Mouse (Mus musculus) common myeloid progenitor, adult 5-6 weeks (primary cell): ENCODE measurements around the gene Pyroxd1. TPM values are rescaled to one million over a fixed set of nuclear protein-coding genes. Genes with fewer than 3 reads are reported as not detected.

Experiments
- ATAC-seq: replicated peaks from 2 replicates; pipeline ENCODE4 v1.8.0; 2016; ENCODE audit warnings: low read depth, mild to moderate bottlenecking, moderate TSS enrichment, inconsistent platforms; ENCODE audit not compliant: poor library complexity, severe bottlenecking
- total RNA-seq: library from RNA; stranded (forward); fragments of 200-1000, 187-1606 nt; gene quantifications from 2 replicates; pipeline ENCODE4 v1.2.3, GENCODE M21; 2017

Gene Pyroxd1
- total RNA-seq, 1 experiment from 2014 or later = 14.7 TPM

- ATAC-seq = no peak
Observed at GRCm38 (mm10) chr6:142367565-142367964, 22.1 kb downstream of the Pyroxd1 start.

GRCm38 (mm10) chr6:142369568-142369967, 24.1 kb downstream of the Pyroxd1 start:
- ATAC-seq = no peak

DNA sequence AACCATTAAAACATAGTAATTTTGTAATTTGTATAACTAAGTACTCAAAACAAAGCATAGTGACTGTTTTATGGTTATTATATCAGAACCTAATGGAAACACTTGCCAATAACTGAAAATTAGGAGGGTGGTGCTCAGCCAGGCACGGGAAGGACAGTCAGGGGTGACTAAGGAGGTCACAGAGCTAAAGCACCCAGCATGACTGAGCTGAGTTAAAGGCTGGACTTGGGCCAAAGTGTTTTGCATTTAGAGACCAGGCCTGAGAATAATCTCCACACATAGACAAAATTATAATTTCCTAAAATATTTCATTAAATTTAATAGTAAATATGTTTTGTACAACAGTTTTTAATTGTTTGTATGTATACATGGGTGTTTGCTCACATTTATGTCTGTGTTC, 31.6 kb downstream of the Pyroxd1 start:
- ATAC-seq = no peak

DNA sequence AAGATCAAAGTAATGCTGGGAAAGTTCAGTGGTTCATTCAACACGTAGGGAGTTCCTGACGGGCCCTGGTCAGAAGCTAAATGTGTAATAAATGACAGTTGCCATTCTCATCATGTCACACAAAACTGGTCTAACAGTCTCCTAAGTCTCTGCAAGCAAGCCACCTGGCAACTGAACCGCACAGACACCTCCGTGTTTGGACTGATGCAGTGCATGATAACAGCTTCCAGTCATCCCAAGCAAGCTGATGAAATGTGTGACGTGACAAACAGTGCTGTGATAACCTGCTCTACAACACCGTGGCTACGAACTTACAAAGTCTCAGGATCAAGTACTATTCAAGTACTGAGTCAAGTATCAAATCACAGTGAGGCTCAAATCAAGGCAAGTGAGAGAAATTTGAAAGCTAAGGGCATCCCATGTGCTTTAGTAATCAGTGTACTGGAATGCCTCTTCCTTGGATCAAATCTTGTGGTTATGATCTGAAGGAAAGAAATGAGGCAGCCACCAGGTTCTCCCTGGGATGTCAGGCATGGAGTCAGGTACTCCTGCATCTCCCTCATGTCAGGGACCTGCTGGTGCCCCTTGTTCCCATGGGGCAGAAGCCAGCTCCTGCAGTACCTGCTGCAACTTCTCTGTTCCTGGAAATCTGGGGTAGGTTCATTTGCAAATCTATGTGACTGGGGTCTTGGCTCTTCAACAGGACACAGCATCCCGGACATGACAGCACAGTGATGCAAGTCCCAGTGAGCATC, 33.3 kb downstream of the Pyroxd1 start:
- no peak for ATAC-seq

- no peak for ATAC-seq
Observed at GRCm38 (mm10) chr6:142379961-142380360, 34.5 kb downstream of the Pyroxd1 start.

- ATAC-seq = no peak
Observed at GRCm38 (mm10) chr6:142381615-142382014, 36.2 kb downstream of the Pyroxd1 start.

- ATAC-seq = no peak
Observed at GRCm38 (mm10) chr6:142384521-142384920, 39.1 kb downstream of the Pyroxd1 start.

GRCm38 (mm10) chr6:142386285-142387010, 41.0 kb downstream of the Pyroxd1 start:
- peak; percentile 40 for ATAC-seq

DNA sequence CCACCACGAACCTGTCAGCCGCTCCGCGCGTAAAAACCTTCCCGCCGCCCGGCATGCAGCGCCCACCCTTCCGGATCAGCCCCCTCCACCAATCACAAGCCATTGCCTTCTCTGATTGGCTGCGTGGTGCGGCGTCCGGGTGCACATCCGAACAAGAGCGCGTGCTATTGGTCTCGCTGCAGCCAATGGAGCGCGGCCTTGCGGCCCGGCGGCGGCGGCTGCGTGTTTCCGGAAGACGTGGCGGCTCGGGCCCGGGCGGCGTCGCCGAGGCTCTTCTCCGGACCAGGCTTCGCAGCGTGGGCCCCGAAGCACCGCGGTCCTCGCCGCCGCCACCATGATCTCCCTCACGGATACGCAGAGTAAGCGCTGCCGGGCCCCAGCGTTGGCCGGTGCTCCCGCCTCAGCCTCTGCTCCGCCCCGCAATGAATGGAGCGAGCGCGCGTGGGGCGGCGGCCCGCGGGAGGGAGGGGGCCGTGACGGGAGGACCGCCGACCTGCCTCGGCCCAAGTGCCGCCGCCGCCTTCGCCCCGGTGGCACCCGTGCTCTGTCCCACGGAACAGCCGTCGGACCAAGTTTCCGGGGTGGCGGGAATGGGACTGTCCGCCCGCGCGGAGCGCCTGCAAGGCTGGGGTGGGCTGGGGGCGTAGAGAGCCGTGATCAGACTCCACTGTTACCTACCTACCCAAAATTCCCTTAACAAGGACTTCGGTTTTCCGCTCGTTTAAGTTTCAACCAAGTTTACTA, 41.7 kb downstream of the Pyroxd1 start, which contains the start of the genes Recql and Golt1b:
Recql (minus strand) TSS at position 77 of the 744 bp plus-strand sequence.
Golt1b (plus strand) TSS at position 211 of the 744 bp plus-strand sequence.
- ATAC-seq = peak; percentile 94

DNA sequence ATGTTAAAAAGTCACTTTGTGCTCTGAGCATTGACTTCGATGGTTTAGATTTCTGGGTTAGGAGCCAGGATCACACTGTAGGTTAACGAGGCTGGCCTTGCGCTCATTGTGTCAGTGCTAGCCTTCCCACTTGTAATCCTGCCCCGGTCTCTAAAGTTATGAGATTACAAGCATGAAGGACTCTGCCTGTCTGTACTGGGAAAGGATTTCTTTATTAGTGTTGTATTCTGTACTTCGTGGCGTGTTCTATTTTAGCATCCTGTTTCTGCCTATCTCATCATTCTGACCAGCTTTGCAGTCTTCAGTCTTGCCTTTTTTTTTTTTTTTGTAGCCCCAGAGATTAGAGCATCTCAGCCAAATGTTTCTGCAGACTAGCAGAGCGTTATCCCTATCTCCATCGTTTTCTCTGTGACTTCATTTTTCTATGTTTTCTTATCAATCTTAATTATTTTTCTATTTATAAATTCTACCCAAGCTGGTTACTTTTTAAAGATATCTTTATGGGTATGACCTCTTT, 42.4 kb downstream of the Pyroxd1 start:
- no peak for ATAC-seq

- ATAC-seq = no peak
Observed at GRCm38 (mm10) chr6:142389101-142389500, 43.6 kb downstream of the Pyroxd1 start.

- no peak for ATAC-seq
Observed at GRCm38 (mm10) chr6:142392312-142392711, 46.9 kb downstream of the Pyroxd1 start.

DNA sequence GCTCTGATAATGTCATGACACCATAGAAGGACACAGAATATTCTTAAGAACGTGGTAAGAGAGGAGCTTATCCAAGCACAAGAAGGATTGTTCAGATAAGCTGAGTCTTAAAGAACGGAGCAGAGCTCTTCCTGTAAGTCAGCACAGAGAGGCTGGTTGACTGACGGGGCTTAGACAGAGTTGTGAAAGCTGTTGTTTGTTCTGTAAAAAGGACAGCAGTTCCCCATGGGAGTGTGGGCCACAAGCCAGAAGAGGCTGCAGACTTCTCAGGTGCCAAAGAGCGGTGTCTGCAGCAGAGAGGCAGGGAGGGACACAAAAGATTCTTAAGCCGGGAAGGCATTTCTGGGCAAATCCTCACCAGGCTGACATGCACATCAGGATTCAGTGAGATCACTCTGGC, 49.2 kb downstream of the Pyroxd1 start:
- peak; percentile 12; the same call in 1 of the 2 replicates for ATAC-seq

DNA sequence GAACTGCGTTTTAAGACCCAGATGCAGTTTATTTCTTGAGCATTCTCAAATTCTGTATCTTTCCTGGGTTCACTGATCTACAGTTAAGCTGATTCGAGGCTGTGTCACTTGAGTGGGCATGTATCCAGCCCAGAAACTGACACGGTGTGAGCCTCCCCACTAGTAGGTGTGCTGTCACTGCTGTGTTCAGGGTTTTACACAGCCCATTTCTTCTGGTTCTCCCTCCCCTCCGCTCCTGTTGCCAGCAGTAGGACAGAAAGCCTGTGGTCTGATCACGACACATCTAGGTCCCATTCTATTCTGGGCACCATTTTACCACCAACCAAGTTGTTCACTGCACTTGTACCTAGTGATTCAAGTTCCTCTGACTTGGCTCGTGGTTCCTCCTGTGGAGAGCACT, 50.3 kb downstream of the Pyroxd1 start:
- ATAC-seq = no peak

DNA sequence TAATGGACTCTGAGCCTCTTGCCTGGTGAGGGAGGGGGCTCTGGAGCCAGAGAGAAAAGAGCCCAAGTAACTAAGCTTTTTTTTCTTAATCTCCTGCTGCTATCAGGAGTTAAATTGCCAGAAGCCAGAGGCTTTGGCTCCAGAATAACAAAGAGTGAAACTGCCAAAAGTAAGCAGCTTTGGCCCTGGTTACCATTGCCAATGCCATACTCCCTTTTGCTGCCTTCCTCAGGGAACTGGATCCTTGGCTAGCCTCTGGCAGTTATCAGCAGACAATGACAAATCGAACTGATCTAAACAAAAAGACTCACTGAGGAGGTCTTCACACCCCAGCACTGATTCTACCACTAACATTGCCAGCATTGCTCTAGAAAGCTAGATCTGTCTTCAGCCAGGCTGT, 65.7 kb downstream of the Pyroxd1 start:
- ATAC-seq = no peak

Other genes starting within 250 kb of the Pyroxd1 start
- gene Slco1a6, start 137.1 kb upstream of the Pyroxd1 start, total RNA-seq = not detected in 2 replicates
- gene Iapp, start 47.2 kb upstream of the Pyroxd1 start, total RNA-seq = not detected in 2 replicates
- gene Slco1a5, start 22.7 kb upstream of the Pyroxd1 start, total RNA-seq = not detected in 2 replicates
- gene Recql, start 41.4 kb downstream of the Pyroxd1 start, total RNA-seq = 40.9 and 46.6 TPM in 2 replicates
- gene Golt1b, start 41.6 kb downstream of the Pyroxd1 start, total RNA-seq = 34.6 and 39.5 TPM in 2 replicates
- gene Spx, start 67.8 kb downstream of the Pyroxd1 start, total RNA-seq = not detected in 2 replicates
- gene Gys2, start 127.5 kb downstream of the Pyroxd1 start, total RNA-seq = not detected in 2 replicates
- gene Ldhb, start 162.3 kb downstream of the Pyroxd1 start, total RNA-seq = 6.3 and 10.7 TPM in 2 replicates
- gene Kcnj8, start 226.0 kb downstream of the Pyroxd1 start, total RNA-seq = not detected in 2 replicates